Mouse (Mus musculus) liver, embryonic 14.5 days (tissue): Measurements from ENCODE around the gene Hpf1. TPM values are rescaled to one million over a fixed set of nuclear protein-coding genes. Genes with fewer than 3 reads are reported as not detected.
A peak's percentile ranks its signal among the peaks of the same experiment; 100 is the strongest.

Experiments
- ATAC-seq: fragments of 200-750 bp; cut with Nextera tagmentation; 2 replicates; pipeline ENCODE4 v1.8.0; 2017; ENCODE audit warnings: moderate number of reproducible peaks, mild to moderate bottlenecking, moderate library complexity; ENCODE audit not compliant: insufficient read depth
- DNase-seq, 3 experiments: peaks; one replicate each; pipeline ENCODE4 v3.0.0-alpha.2; 2012 to 2013; ENCODE audit warnings: low read depth in 3 of 3, low spot score in 3 of 3
- H3K27ac ChIP-seq: fragments of 300-500 bp; sonication (generic); 2 replicates; pipeline ENCODE4 v1.5.1; 2014; ENCODE audit warnings: moderate library complexity, mild to moderate bottlenecking, control low read depth, inconsistent platforms
- H3K27me3 ChIP-seq: fragments of 300-500 bp; sonication (generic); 2 replicates; pipeline ENCODE4 v1.6.1; 2014; ENCODE audit warnings: mild to moderate bottlenecking, low read length, moderate library complexity; ENCODE audit not compliant: control insufficient read depth, insufficient read depth
- H3K36me3 ChIP-seq: fragments of 300-500 bp; sonication (generic); replicated peaks from 2 replicates; pipeline ENCODE4 v1.6.1; 2014; ENCODE audit warnings: low read depth; ENCODE audit not compliant: control insufficient read depth, insufficient read depth
- H3K4me1 ChIP-seq, 2 experiments: fragments of 200-500 bp in 1 of 2; fragments of 300-500 bp in 1 of 2; sonication (generic) in 1 of 2; replicated peaks; 2 replicates each; pipeline ENCODE4 v1.6.1; 2012 to 2014; ENCODE audit warnings: antibody characterized with exemption in 1 of 2, inconsistent platforms in 1 of 2, low read length in 1 of 2; ENCODE audit not compliant: control insufficient read depth in 2 of 2, insufficient read depth in 2 of 2
- H3K4me2 ChIP-seq: fragments of 300-500 bp; sonication (generic); 2 replicates; pipeline ENCODE4 v1.6.1; 2014; ENCODE audit warnings: low read depth, mild to moderate bottlenecking, control low read depth, moderate library complexity
- H3K4me3 ChIP-seq, 2 experiments: fragments of 200-500 bp in 1 of 2; fragments of 300-500 bp in 1 of 2; sonication (generic) in 1 of 2; 2 replicates each; pipeline ENCODE4 v1.5.1; 2012 to 2014; ENCODE audit warnings: low read depth in 2 of 2, low read length in 2 of 2, mild to moderate bottlenecking in 2 of 2, control low read depth in 1 of 2, inconsistent platforms in 1 of 2, moderate library complexity in 1 of 2; ENCODE audit not compliant: insufficient read depth in 1 of 2
- H3K9ac ChIP-seq: fragments of 300-500 bp; sonication (generic); replicated peaks from 2 replicates; pipeline ENCODE4 v1.6.1; 2014; ENCODE audit warnings: mild to moderate bottlenecking, control low read depth, moderate library complexity
- H3K9me3 ChIP-seq: fragments of 300-500 bp; sonication (generic); 2 replicates; pipeline ENCODE4 v1.6.1; 2016; ENCODE audit warnings: low read length, mixed read lengths; ENCODE audit not compliant: control insufficient read depth
- CTCF ChIP-seq: IDR thresholded peaks from 2 replicates; pipeline ENCODE4 v1.5.1; 2016; ENCODE audit warnings: antibody characterized with exemption, low read depth, control low read depth
- EP300 ChIP-seq: IDR thresholded peaks from 2 replicates; pipeline ENCODE4 v1.6.1; 2016; ENCODE audit warnings: antibody characterized with exemption, low read depth
- WGBS: fragments of 180-500 bp; shearing (Covaris S2); extraction: QIAGEN DNeasy Blood & Tissue Kit; methylation state at CpG from one replicate; pipeline ENCODE4 v1.1.7; 2014; ENCODE audit not compliant: insufficient replicate concordance; 5-methylcytosine and 5-hydroxymethylcytosine counted together
- polyA plus RNA-seq, 2 experiments: library from polyadenylated mRNA; depleted of rRNA in 1 of 2; stranded (reverse) in 1 of 2; unstranded in 1 of 2; fragments of >200 nt; fragmentation: Nextera tagmentation in 1 of 2; extraction: Ambion mirVana in 1 of 2; gene quantifications; 2 replicates each; pipeline versions ENCODE4 v1.2.1 to v1.2.3; 2012 to 2014

Gene Hpf1
- polyA plus RNA-seq, 2 experiments: 37.5 to 83.1 TPM

DNA sequence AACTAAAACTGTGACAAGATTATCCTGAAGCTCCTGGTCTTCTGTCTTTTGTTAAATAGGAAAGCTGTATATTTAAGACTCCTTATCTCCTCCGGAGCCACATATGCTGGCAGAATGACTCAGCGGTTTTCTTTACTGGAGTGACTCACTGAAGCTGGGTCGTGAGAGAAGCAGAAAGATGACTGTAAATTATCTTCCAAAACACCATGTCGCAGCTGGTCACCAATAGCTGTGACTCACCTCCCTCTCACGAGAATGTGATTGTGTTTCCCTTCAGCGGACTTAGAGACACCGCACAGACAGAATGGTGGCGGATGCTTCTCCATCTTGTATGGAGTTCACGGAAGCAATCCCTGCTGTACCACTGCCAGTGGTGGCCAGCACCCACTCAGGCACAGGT is 30.6 kb upstream of the Hpf1 start:
- Histone ChIP-seq H3K27ac (peak overlapping the region; percentile 97), H3K9ac (peak overlapping the region; percentile 44), H3K4me3 (peak overlapping the region; percentile 20 to 42; a peak in 3 of 4 replicates), H3K27me3 (no peaks in the 10 kb centered on the region), H3K9me3 (no peaks in the 10 kb centered on the region), H3K4me1 (peaks cover 18% of the 10 kb centered on the region in 2 experiments), H3K36me3 (no peaks in the 10 kb centered on the region), H3K4me2 (peak overlapping the region; percentile 66)
- 16% methylated on average over 9 of the region's 9 CpGs for WGBS
- DNase-seq (peak; percentile 95 to 96 (median 95)), ATAC-seq (peak; percentile 97)
- TF ChIP-seq CTCF (no peak), EP300 (peak; percentile 81)

DNA sequence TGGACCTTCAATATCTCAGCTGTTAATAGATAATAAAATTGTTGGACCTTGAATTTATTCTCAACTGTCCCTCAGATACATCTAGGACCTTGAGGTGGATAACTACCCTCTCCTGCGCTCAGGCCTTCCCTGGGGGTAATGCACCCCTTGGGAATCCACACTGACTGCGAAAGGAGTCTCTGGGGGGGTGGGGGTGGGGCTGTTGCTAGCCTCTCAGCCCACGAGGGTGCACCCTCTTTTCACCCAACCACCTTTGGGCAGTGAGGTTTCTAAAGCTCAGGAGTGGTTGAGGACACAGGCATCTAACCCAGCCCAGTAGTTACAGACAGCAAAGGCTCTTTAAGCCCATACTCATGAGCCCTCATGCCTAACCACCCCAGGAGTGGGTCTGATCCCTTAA is 29.5 kb upstream of the Hpf1 start:
- Histone ChIP-seq H3K36me3 (no peaks in the 10 kb centered on the region), H3K27ac (no peak overlapping the region), H3K4me1 (peaks cover 18% of the 10 kb centered on the region in 2 experiments), H3K4me3 (no peak overlapping the region), H3K9me3 (no peaks in the 10 kb centered on the region), H3K4me2 (no peak overlapping the region), H3K27me3 (no peaks in the 10 kb centered on the region), H3K9ac (no peak overlapping the region)
- WGBS: 72% methylated on average over 3 of the region's 3 CpGs
- TF ChIP-seq EP300 (no peak), CTCF (no peak)
- DNase-seq (no peak), ATAC-seq (no peak)

DNA sequence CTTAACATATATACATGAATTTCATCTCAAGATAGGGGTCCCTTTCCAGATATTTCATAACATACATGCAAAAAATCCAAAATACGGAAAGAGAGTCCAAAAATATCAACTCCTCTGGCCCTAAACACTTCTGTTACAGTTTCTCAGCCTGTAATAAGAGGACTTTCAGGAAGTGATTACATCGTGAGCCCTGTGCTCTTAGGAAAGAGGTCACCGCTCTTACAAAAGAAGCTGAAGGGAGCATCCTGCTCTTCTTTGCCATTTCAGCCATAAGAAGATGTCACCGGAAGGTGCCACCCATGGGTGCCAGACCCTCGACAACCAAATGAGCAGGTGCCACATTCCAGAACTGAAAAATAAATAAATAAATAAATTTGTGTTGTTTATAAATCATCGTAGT is 28.4 kb upstream of the Hpf1 start:
- H3K4me1 ChIP-seq: peaks cover 18% of the 10 kb centered on the region in 2 experiments
- no peak overlapping the region for H3K27ac ChIP-seq
- H3K36me3 ChIP-seq: no peaks in the 10 kb centered on the region
- H3K27me3 ChIP-seq: no peaks in the 10 kb centered on the region
- 71% methylated on average over 6 of the region's 6 CpGs for WGBS
- DNase-seq (no peak), ATAC-seq (no peak)
- no peaks in the 10 kb centered on the region for H3K9me3 ChIP-seq
- no peak for TF ChIP-seq EP300
- no peak for TF ChIP-seq CTCF
- H3K4me2 ChIP-seq: no peak overlapping the region
- no peak overlapping the region for H3K4me3 ChIP-seq
- no peak overlapping the region for H3K9ac ChIP-seq

DNA sequence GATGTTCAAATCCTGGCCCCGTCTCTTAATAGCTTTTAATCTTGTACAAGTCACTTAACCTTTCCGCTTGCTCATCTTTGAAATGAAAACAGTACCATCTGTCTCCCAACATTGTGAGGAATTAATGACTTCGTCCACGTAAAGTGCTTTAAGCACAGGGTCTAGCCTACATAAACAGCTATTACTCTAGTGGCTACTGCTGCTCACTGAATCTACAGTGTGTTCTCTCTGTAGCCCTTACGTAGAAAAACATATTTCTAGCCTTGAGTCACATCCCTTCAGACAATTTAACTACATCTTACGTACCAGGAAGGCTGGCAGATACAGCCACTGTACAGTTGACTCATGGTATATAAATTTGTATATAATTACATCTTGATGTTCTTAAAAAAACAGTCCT is 25.3 kb upstream of the Hpf1 start:
- DNase-seq: no peak
- Histone ChIP-seq H3K27me3 (no peaks in the 10 kb centered on the region), H3K4me1 (peaks cover 5 to 8% of the 10 kb centered on the region in 2 experiments), H3K9ac (no peak overlapping the region), H3K36me3 (no peaks in the 10 kb centered on the region), H3K4me3 (no peak overlapping the region), H3K9me3 (no peaks in the 10 kb centered on the region), H3K27ac (no peak overlapping the region), H3K4me2 (no peak overlapping the region)
- WGBS: 81% methylated on average over 6 of the region's 6 CpGs
- TF ChIP-seq EP300 (no peak), CTCF (no peak)
- no peak for ATAC-seq

DNA sequence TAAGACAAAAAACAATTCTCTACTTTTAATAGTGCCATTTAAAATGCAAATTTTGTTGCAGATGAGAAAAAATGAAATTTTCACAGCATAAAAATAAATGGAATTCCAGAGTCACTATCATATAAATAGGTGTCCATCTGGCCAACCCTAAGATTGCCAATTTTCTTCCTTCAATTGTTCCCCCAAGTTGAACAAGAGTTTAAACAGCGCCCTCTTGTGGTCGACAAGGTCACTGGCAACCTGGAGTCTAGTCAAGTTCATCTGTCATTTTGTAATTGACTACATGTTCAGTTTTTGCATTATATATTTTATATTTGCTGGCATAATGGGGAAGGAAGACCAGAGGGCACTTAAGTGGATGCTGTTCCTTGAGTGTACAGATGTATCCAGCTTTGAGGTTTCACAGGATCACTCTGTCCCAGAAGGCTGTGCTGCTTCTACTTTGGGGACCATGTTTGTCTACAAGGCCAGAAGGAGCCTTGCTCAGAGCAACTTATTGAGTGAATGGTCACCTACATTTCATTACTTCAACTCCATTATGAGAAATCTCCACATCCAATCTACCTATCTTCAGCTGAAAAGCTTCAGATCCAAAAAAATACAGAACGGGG is 24.6 kb upstream of the Hpf1 start:
- Histone ChIP-seq H3K4me1 (peaks cover 0 to under 1% of the 10 kb centered on the region in 2 experiments; a peak in 1 of 4 replicates), H3K4me3 (no peak overlapping the region), H3K4me2 (no peak overlapping the region), H3K27me3 (no peaks in the 10 kb centered on the region), H3K9me3 (no peaks in the 10 kb centered on the region), H3K9ac (no peak overlapping the region), H3K36me3 (no peaks in the 10 kb centered on the region), H3K27ac (no peak overlapping the region)
- DNase-seq: peak; percentile 51 to 59 (median 54)
- WGBS: 30% methylated on average over 3 of the region's 3 CpGs
- TF ChIP-seq CTCF: peak; percentile 80
- TF ChIP-seq EP300: no peak
- ATAC-seq: peak; percentile 37; the same call in 1 of the 2 replicates
